Mouse (Mus musculus): Measurements from ENCODE around the gene Thsd4. TPM values are rescaled to one million over a fixed set of nuclear protein-coding genes. Genes with fewer than 3 reads are reported as not detected.

Gene Thsd4
- total and polyA plus RNA-seq, 2 experiments from 2014 or later: 4.8 to 45.0 TPM

DNA sequence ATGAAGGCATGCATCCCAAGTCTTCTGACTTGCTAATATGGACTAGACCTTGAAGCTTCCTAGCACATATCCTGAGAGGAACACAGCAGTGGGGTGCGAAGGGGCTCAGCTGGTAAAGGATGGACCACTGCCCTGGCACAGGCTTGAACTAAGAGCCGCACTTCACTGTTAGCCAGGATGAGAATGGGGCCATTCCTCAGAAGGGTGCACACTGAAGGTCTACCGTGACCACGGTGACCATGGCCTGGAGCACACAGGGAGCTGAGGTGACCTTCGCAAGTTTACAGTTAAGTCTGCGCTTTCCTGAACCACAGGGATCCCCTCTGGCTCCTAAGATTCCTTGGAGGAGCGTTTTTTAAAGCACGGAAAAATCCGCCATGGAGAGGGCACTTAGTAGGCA, 406.5 kb downstream of the Thsd4 start:
- ATAC-seq (ENCODE audit: insufficient read depth, low read depth) (no peak), DNase-seq (ENCODE audit: low spot score) (no peak)
- Histone ChIP-seq H3K36me3 (replicated peaks; ENCODE audit: control insufficient read depth, insufficient read depth, low read length) (no peaks in the 10 kb centered on the region), H3K9ac (replicated peaks; ENCODE audit: low read depth, low read length) (no peak overlapping the region), H3K4me2 (ENCODE audit: low read depth, low read length) (no peak overlapping the region), H3K27ac (ENCODE audit: low read depth) (no peak overlapping the region), H3K4me3 (ENCODE audit: low read depth, low read length) (no peak overlapping the region), H3K27me3 (ENCODE audit: control insufficient read depth, insufficient read depth, low read length) (no peaks in the 10 kb centered on the region), H3K4me1 (ENCODE audit: control insufficient read depth, insufficient read depth) (no peaks in the 10 kb centered on the region), H3K9me3 (replicated peaks; ENCODE audit: control insufficient read depth, low read length) (no peaks in the 10 kb centered on the region)
- TF ChIP-seq CTCF (IDR thresholded peaks at IDR 0.05; ENCODE audit: low read depth): no peak
- TF ChIP-seq EP300 (IDR thresholded peaks at IDR 0.05; ENCODE audit: low read depth): no peak
- 95% methylated on average over 9 of the region's 9 CpGs for WGBS

GRCm38 (mm10) chr9:60110200-60110599, 411.6 kb downstream of the Thsd4 start:
- Histone ChIP-seq H3K27me3 (ENCODE audit: control insufficient read depth, insufficient read depth, low read length) (no peaks in the 10 kb centered on the region), H3K36me3 (replicated peaks; ENCODE audit: control insufficient read depth, insufficient read depth, low read length) (no peaks in the 10 kb centered on the region), H3K9me3 (replicated peaks; ENCODE audit: control insufficient read depth, low read length) (no peaks in the 10 kb centered on the region), H3K4me1 (ENCODE audit: control insufficient read depth, insufficient read depth) (no peaks in the 10 kb centered on the region), H3K9ac (replicated peaks; ENCODE audit: low read depth, low read length) (no peak overlapping the region), H3K4me3 (ENCODE audit: low read depth, low read length) (no peak overlapping the region), H3K27ac (ENCODE audit: low read depth) (no peak overlapping the region), H3K4me2 (ENCODE audit: low read depth, low read length) (no peak overlapping the region)
- 77% methylated on average over 5 of the region's 5 CpGs for WGBS
- no peak for ATAC-seq (ENCODE audit: insufficient read depth, low read depth)
- no peak for TF ChIP-seq CTCF (IDR thresholded peaks at IDR 0.05; ENCODE audit: low read depth)
- TF ChIP-seq EP300 (IDR thresholded peaks at IDR 0.05; ENCODE audit: low read depth): no peak
- DNase-seq (ENCODE audit: low spot score): no peak

GRCm38 (mm10) chr9:60106683-60107082, 415.2 kb downstream of the Thsd4 start:
- H3K4me2 ChIP-seq (ENCODE audit: low read depth, low read length): no peak overlapping the region
- no peaks in the 10 kb centered on the region for H3K36me3 ChIP-seq (replicated peaks; ENCODE audit: control insufficient read depth, insufficient read depth, low read length)
- DNase-seq (ENCODE audit: low spot score): no peak
- H3K4me1 ChIP-seq (ENCODE audit: control insufficient read depth, insufficient read depth): no peaks in the 10 kb centered on the region
- no peak overlapping the region for H3K4me3 ChIP-seq (ENCODE audit: low read depth, low read length)
- TF ChIP-seq CTCF (IDR thresholded peaks at IDR 0.05; ENCODE audit: low read depth) (no peak), EP300 (IDR thresholded peaks at IDR 0.05; ENCODE audit: low read depth) (no peak)
- H3K9ac ChIP-seq (replicated peaks; ENCODE audit: low read depth, low read length): no peak overlapping the region
- H3K27me3 ChIP-seq (ENCODE audit: control insufficient read depth, insufficient read depth, low read length): no peaks in the 10 kb centered on the region
- H3K27ac ChIP-seq (ENCODE audit: low read depth): no peak overlapping the region
- WGBS: 74% methylated on average over 6 of the region's 6 CpGs
- no peak for ATAC-seq (ENCODE audit: insufficient read depth, low read depth)
- H3K9me3 ChIP-seq (replicated peaks; ENCODE audit: control insufficient read depth, low read length): no peaks in the 10 kb centered on the region

- no peaks in the 10 kb centered on the region for H3K27me3 ChIP-seq (ENCODE audit: control insufficient read depth, insufficient read depth, low read length)
- no peaks in the 10 kb centered on the region for H3K4me1 ChIP-seq (ENCODE audit: control insufficient read depth, insufficient read depth)
- no peak for ATAC-seq (ENCODE audit: insufficient read depth, low read depth)
- no peak overlapping the region for H3K9ac ChIP-seq (replicated peaks; ENCODE audit: low read depth, low read length)
- H3K9me3 ChIP-seq (replicated peaks; ENCODE audit: control insufficient read depth, low read length): no peaks in the 10 kb centered on the region
- H3K4me3 ChIP-seq (ENCODE audit: low read depth, low read length): no peak overlapping the region
- WGBS: 17% methylated on average over 1 of the region's 1 CpGs
- H3K27ac ChIP-seq (ENCODE audit: low read depth): no peak overlapping the region
- no peak overlapping the region for H3K4me2 ChIP-seq (ENCODE audit: low read depth, low read length)
- H3K36me3 ChIP-seq (replicated peaks; ENCODE audit: control insufficient read depth, insufficient read depth, low read length): no peaks in the 10 kb centered on the region
- no peak for DNase-seq (ENCODE audit: low spot score)
- TF ChIP-seq EP300 (IDR thresholded peaks at IDR 0.05; ENCODE audit: low read depth): no peak
- no peak for TF ChIP-seq CTCF (IDR thresholded peaks at IDR 0.05; ENCODE audit: low read depth)
Observed at GRCm38 (mm10) chr9:60106106-60106505, 415.7 kb downstream of the Thsd4 start.

DNA sequence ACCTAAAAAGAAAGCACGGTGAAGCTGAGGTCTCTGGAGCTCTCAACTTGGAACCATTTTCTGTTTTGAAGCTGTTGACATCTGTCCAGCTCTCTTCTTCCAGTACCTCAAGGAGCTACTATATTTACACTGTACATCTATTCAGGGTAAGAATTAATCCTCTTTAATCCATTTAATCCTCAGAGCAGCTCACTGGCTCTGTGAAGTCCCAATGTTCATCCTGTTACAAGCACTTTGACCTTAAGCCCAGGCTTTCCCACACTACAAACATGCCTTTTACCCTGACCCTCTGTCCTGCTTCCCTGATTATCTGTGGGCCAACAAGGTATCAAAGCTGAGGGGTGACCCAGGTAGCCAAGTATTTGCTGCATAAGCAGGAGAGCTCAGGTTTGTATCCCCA, 427.6 kb downstream of the Thsd4 start:
- Histone ChIP-seq H3K4me2 (ENCODE audit: low read depth, low read length) (no peak overlapping the region), H3K9me3 (replicated peaks; ENCODE audit: control insufficient read depth, low read length) (no peaks in the 10 kb centered on the region), H3K36me3 (replicated peaks; ENCODE audit: control insufficient read depth, insufficient read depth, low read length) (no peaks in the 10 kb centered on the region), H3K4me1 (ENCODE audit: control insufficient read depth, insufficient read depth) (no peaks in the 10 kb centered on the region; the same call in 1 of the 2 replicates), H3K4me3 (ENCODE audit: low read depth, low read length) (no peak overlapping the region), H3K27me3 (ENCODE audit: control insufficient read depth, insufficient read depth, low read length) (no peaks in the 10 kb centered on the region), H3K9ac (replicated peaks; ENCODE audit: low read depth, low read length) (no peak overlapping the region), H3K27ac (ENCODE audit: low read depth) (no peak overlapping the region)
- DNase-seq (ENCODE audit: low spot score): no peak
- ATAC-seq (ENCODE audit: insufficient read depth, low read depth): no peak
- WGBS: 29% methylated on average over 1 of the region's 1 CpGs
- no peak for TF ChIP-seq CTCF (IDR thresholded peaks at IDR 0.05; ENCODE audit: low read depth)
- no peak for TF ChIP-seq EP300 (IDR thresholded peaks at IDR 0.05; ENCODE audit: low read depth)

DNA sequence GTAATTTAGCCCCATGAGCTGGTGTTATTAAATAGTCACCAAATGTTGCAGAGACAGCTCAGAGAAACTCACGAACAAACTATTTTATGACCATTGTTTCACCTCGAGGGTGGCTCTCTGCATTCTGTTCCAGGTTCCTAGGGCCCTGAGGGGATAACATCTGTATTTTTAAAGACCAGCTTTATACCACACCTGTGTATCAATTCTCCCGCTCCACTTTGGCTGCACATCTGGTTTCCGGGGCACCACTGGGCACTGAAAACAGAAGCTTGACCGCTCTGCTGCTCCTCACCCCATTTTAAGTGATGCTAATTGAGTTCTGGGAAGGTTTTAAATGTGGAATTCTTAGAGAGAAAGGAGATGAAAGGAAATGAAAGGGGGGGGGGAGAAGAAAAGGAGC, 429.4 kb downstream of the Thsd4 start:
- Histone ChIP-seq H3K27me3 (ENCODE audit: control insufficient read depth, insufficient read depth, low read length) (no peaks in the 10 kb centered on the region), H3K4me3 (ENCODE audit: low read depth, low read length) (no peak overlapping the region), H3K4me2 (ENCODE audit: low read depth, low read length) (no peak overlapping the region), H3K9ac (replicated peaks; ENCODE audit: low read depth, low read length) (no peak overlapping the region), H3K27ac (ENCODE audit: low read depth) (no peak overlapping the region), H3K9me3 (replicated peaks; ENCODE audit: control insufficient read depth, low read length) (no peaks in the 10 kb centered on the region), H3K36me3 (replicated peaks; ENCODE audit: control insufficient read depth, insufficient read depth, low read length) (no peaks in the 10 kb centered on the region), H3K4me1 (ENCODE audit: control insufficient read depth, insufficient read depth) (no peaks in the 10 kb centered on the region; the same call in 1 of the 2 replicates)
- no peak for TF ChIP-seq EP300 (IDR thresholded peaks at IDR 0.05; ENCODE audit: low read depth)
- no peak for TF ChIP-seq CTCF (IDR thresholded peaks at IDR 0.05; ENCODE audit: low read depth)
- ATAC-seq (ENCODE audit: insufficient read depth, low read depth): no peak
- WGBS: 76% methylated on average over 5 of the region's 5 CpGs
- no peak for DNase-seq (ENCODE audit: low spot score)
